Mouse (Mus musculus): ENCODE results near the gene Pcolce. TPM values are rescaled to one million over a fixed set of nuclear protein-coding genes. Genes with fewer than 3 reads are reported as not detected.

The Pcolce gene
- polyA plus RNA-seq, 1 experiment, result 69.6 TPM

GRCm38 (mm10) chr5:137568223-137568798 is 45.3 kb downstream of the Pcolce start:
- Histone ChIP-seq H3K27me3 (ENCODE audit: control insufficient read depth, insufficient read depth, low read length) (no peaks in the 10 kb centered on the region), H3K4me3 (ENCODE audit: extremely low read depth, insufficient read depth, insufficient read length) (no peak overlapping the region), H3K36me3 (ENCODE audit: control insufficient read depth, insufficient read depth, low read length) (no peaks in the 10 kb centered on the region), H3K4me1 (ENCODE audit: control insufficient read depth, insufficient read depth, insufficient read length) (peaks cover 13% of the 10 kb centered on the region; the same call in 1 of the 2 replicates), H3K27ac (ENCODE audit: insufficient read depth, low read length) (no peak overlapping the region)
- WGBS, result 85% methylated on average over 8 of the region's 8 CpGs
- no peak for DNase-seq (ENCODE audit: low read depth in 1 of 2, low spot score in 2 of 2)
- TF ChIP-seq CTCF (IDR thresholded peaks at IDR 0.05; ENCODE audit: extremely low read depth, insufficient read depth, insufficient read length, insufficient replicate concordance) (no peak), POLR2A (IDR thresholded peaks at IDR 0.05; ENCODE audit: low read depth, low read length) (no peak)

GRCm38 (mm10) chr5:137566416-137566815 is 47.2 kb downstream of the Pcolce start:
- Histone ChIP-seq H3K36me3 (ENCODE audit: control insufficient read depth, insufficient read depth, low read length) (no peaks in the 10 kb centered on the region), H3K4me1 (ENCODE audit: control insufficient read depth, insufficient read depth, insufficient read length) (peaks cover 13% of the 10 kb centered on the region; the same call in 1 of the 2 replicates), H3K27ac (ENCODE audit: insufficient read depth, low read length) (no peak overlapping the region), H3K4me3 (ENCODE audit: extremely low read depth, insufficient read depth, insufficient read length) (no peak overlapping the region), H3K27me3 (ENCODE audit: control insufficient read depth, insufficient read depth, low read length) (no peaks in the 10 kb centered on the region)
- DNase-seq (ENCODE audit: low read depth in 1 of 2, low spot score in 2 of 2), result no peak
- no peak for TF ChIP-seq CTCF (IDR thresholded peaks at IDR 0.05; ENCODE audit: extremely low read depth, insufficient read depth, insufficient read length, insufficient replicate concordance)
- no peak for TF ChIP-seq POLR2A (IDR thresholded peaks at IDR 0.05; ENCODE audit: low read depth, low read length)
- 95% methylated on average over 5 of the region's 5 CpGs for WGBS

- no peak for TF ChIP-seq CTCF (IDR thresholded peaks at IDR 0.05; ENCODE audit: extremely low read depth, insufficient read depth, insufficient read length, insufficient replicate concordance)
- no peak for TF ChIP-seq POLR2A (IDR thresholded peaks at IDR 0.05; ENCODE audit: low read depth, low read length)
- DNase-seq (ENCODE audit: low read depth in 1 of 2, low spot score in 2 of 2), result no peak
- no peaks in the 10 kb centered on the region for H3K27me3 ChIP-seq (ENCODE audit: control insufficient read depth, insufficient read depth, low read length)
- no peaks in the 10 kb centered on the region for H3K36me3 ChIP-seq (ENCODE audit: control insufficient read depth, insufficient read depth, low read length)
- WGBS, result 87% methylated on average over 6 of the region's 6 CpGs
- H3K4me3 ChIP-seq (ENCODE audit: extremely low read depth, insufficient read depth, insufficient read length), result no peak overlapping the region
- H3K4me1 ChIP-seq (ENCODE audit: control insufficient read depth, insufficient read depth, insufficient read length), result peaks cover 10% of the 10 kb centered on the region; the same call in 1 of the 2 replicates
- H3K27ac ChIP-seq (ENCODE audit: insufficient read depth, low read length), result no peak overlapping the region
These were observed 47.8 kb downstream of the Pcolce start for GRCm38 (mm10) chr5:137565744-137566143.

- WGBS, result 88% methylated on average over 10 of the region's 10 CpGs
- no peak overlapping the region for H3K4me3 ChIP-seq (ENCODE audit: extremely low read depth, insufficient read depth, insufficient read length)
- H3K4me1 ChIP-seq (ENCODE audit: control insufficient read depth, insufficient read depth, insufficient read length), result no peaks in the 10 kb centered on the region
- H3K36me3 ChIP-seq (ENCODE audit: control insufficient read depth, insufficient read depth, low read length), result no peaks in the 10 kb centered on the region
- no peak overlapping the region for H3K27ac ChIP-seq (ENCODE audit: insufficient read depth, low read length)
- TF ChIP-seq CTCF (IDR thresholded peaks at IDR 0.05; ENCODE audit: extremely low read depth, insufficient read depth, insufficient read length, insufficient replicate concordance), result no peak
- no peak for TF ChIP-seq POLR2A (IDR thresholded peaks at IDR 0.05; ENCODE audit: low read depth, low read length)
- no peaks in the 10 kb centered on the region for H3K27me3 ChIP-seq (ENCODE audit: control insufficient read depth, insufficient read depth, low read length)
- no peak for DNase-seq (ENCODE audit: low read depth in 1 of 2, low spot score in 2 of 2)
These were observed 50.6 kb downstream of the Pcolce start for GRCm38 (mm10) chr5:137562965-137563364.

GRCm38 (mm10) chr5:137561556-137561955 is 52.0 kb downstream of the Pcolce start:
- H3K27me3 ChIP-seq (ENCODE audit: control insufficient read depth, insufficient read depth, low read length), result no peaks in the 10 kb centered on the region
- no peak overlapping the region for H3K4me3 ChIP-seq (ENCODE audit: extremely low read depth, insufficient read depth, insufficient read length)
- TF ChIP-seq CTCF (IDR thresholded peaks at IDR 0.05; ENCODE audit: extremely low read depth, insufficient read depth, insufficient read length, insufficient replicate concordance) (no peak), POLR2A (IDR thresholded peaks at IDR 0.05; ENCODE audit: low read depth, low read length) (no peak)
- WGBS, result 73% methylated on average over 6 of the region's 6 CpGs
- H3K27ac ChIP-seq (ENCODE audit: insufficient read depth, low read length), result no peak overlapping the region
- no peaks in the 10 kb centered on the region for H3K4me1 ChIP-seq (ENCODE audit: control insufficient read depth, insufficient read depth, insufficient read length)
- DNase-seq (ENCODE audit: low read depth in 1 of 2, low spot score in 2 of 2), result no peak
- H3K36me3 ChIP-seq (ENCODE audit: control insufficient read depth, insufficient read depth, low read length), result no peaks in the 10 kb centered on the region

Other genes starting within 250 kb of the Pcolce start
- 0.02 and 0.06 TPM in 2 replicates for gene Zan, start 136.7 kb downstream of the Pcolce start, polyA plus RNA-seq (2012; rRNA removed)
- 26.6 and 40.1 TPM in 2 replicates for gene Pop7, start 111.3 kb downstream of the Pcolce start, polyA plus RNA-seq (2012; rRNA removed)
- gene Gigyf1, start 95.2 kb downstream of the Pcolce start, polyA plus RNA-seq (2012; rRNA removed), result 40.3 and 49.8 TPM in 2 replicates
- not detected in 2 replicates for gene Epo, start 80.5 kb downstream of the Pcolce start, polyA plus RNA-seq (2012; rRNA removed)
- 762 and 932 TPM in 2 replicates for gene Gnb2, start 80.3 kb downstream of the Pcolce start, polyA plus RNA-seq (2012; rRNA removed)
- not detected in 2 replicates for gene Actl6b, start 60.3 kb downstream of the Pcolce start, polyA plus RNA-seq (2012; rRNA removed)
- 12.2 and 12.9 TPM in 2 replicates for gene Tfr2, start 43.9 kb downstream of the Pcolce start, polyA plus RNA-seq (2012; rRNA removed)
- 90.3 and 131 TPM in 2 replicates for gene Mospd3, start 12.7 kb downstream of the Pcolce start, polyA plus RNA-seq (2012; rRNA removed)
- gene Fbxo24, start 15.2 kb upstream of the Pcolce start, polyA plus RNA-seq (2012; rRNA removed), result 0.25 and 0.26 TPM in 2 replicates
- gene Lrch4, start 15.3 kb upstream of the Pcolce start, polyA plus RNA-seq (2012; rRNA removed), result 249 and 293 TPM in 2 replicates
- gene Gm20605, start 15.4 kb upstream of the Pcolce start, polyA plus RNA-seq (2012; rRNA removed), result 69.4 and 70.9 TPM in 2 replicates
- 328 and 407 TPM in 2 replicates for gene Sap25, start 27.6 kb upstream of the Pcolce start, polyA plus RNA-seq (2012; rRNA removed)
- 0.79 and 1.0 TPM in 2 replicates for gene Irs3, start 31.9 kb upstream of the Pcolce start, polyA plus RNA-seq (2012; rRNA removed)
- gene Agfg2, start 70.9 kb upstream of the Pcolce start, polyA plus RNA-seq (2012; rRNA removed), result 16.5 and 23.3 TPM in 2 replicates
- gene Nyap1, start 127.8 kb upstream of the Pcolce start, polyA plus RNA-seq (2012; rRNA removed), result 1.2 and 1.9 TPM in 2 replicates
- gene Tsc22d4, start 131.9 kb upstream of the Pcolce start, polyA plus RNA-seq (2012; rRNA removed), result 133 and 180 TPM in 2 replicates
- gene Ppp1r35, start 165.1 kb upstream of the Pcolce start, polyA plus RNA-seq (2012; rRNA removed), result 43.9 and 55.3 TPM in 2 replicates
- gene Mepce, start 173.9 kb upstream of the Pcolce start, polyA plus RNA-seq (2012; rRNA removed), result 36.9 and 44.4 TPM in 2 replicates
- gene Zcwpw1, start 174.0 kb upstream of the Pcolce start, polyA plus RNA-seq (2012; rRNA removed), result 1.6 and 2.4 TPM in 2 replicates
- 22.5 and 41.5 TPM in 2 replicates for gene Pilra, start 222.5 kb upstream of the Pcolce start, polyA plus RNA-seq (2012; rRNA removed)
- 22.8 and 40.7 TPM in 2 replicates for gene Pilrb1, start 244.3 kb upstream of the Pcolce start, polyA plus RNA-seq (2012; rRNA removed)